Mouse (Mus musculus) cortical plate, adult 2 months (tissue): ENCODE data around the gene Lgr4.

Source experiments
- CTCF ChIP-seq: fragments of 200-500 bp; IDR thresholded peaks from 2 replicates; pipeline ENCODE4 v1.5.1; 2011; ENCODE audit warnings: mild to moderate bottlenecking, control low read depth, low read length; ENCODE audit not compliant: insufficient read depth; ENCODE audit errors: extremely low read depth
- POLR2A ChIP-seq: fragments of 200-500 bp; IDR thresholded peaks from 2 replicates; pipeline ENCODE4 v1.6.1; 2011; ENCODE audit warnings: mild to moderate bottlenecking, low read length, control low read depth; ENCODE audit not compliant: insufficient read depth; ENCODE audit errors: extremely low read depth

DNA sequence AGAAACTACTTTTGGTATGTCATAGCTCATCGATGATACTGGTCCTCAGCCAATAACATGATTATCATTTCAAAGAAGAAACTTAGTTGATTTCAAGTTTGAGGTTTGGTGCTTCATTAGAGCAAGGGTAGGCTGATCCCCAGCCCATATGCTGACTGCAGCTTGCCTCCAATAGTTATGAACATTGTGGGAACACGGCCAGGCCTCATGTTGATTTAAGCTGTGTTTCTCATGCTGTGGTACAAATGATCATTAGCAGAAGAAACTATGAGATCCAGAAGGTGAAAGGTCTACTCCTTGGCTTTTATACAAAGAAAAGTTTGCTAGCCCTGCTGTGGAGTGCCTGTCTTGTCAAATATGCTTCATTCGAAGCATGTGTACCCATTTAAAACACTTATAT lies 87.7 kb downstream of the Lgr4 start:
- TF ChIP-seq CTCF, result no peak
- TF ChIP-seq POLR2A, result no peak
